Mouse (Mus musculus): ENCODE measurements around the gene Pigq. TPM values are rescaled to one million over a fixed set of nuclear protein-coding genes. Genes with fewer than 3 reads are reported as not detected.
A peak's percentile ranks its signal among the peaks of the same experiment; 100 is the strongest.

Gene Pigq
- polyA plus RNA-seq, 1 experiment from 2014 or later: 126 TPM

DNA sequence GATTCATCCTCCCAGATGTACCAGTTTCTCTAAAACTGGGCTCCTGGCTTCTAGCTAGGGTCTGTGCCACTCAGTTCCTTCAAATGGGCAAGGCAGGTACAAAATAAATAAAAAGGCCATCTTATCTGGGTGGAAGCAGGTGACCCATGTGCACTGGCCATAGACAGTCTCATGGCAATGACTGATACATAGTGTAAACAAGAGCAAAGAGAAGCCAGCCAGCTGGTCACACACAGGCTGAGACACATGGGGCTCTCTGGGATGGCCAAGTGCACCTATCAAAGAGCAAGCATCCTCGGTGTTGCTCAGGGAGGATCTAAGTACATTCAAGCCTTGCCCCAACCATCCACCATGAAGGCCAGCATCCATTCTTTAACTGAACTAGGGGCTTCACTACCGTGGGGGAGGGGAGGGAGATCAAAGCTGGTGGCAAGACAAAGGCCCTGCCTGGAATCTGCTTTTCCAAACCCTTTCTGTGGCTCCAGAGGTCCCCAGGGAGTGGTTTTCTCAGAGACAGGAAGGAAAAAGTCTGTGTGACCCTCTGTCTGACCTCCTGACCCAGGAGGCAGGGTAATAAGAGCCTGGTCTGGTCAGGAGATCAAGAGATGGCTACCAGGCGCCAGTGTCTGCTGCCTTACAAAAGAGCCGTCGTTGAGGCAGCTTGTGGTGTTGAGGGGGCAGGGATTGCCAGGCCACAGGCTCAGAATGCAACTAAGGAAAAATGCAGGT is 63.7 kb downstream of the Pigq start:
- no peaks in the 10 kb centered on the region for H3K9me3 ChIP-seq (replicated peaks)
- no peak overlapping the region for H3K4me3 ChIP-seq (replicated peaks)
- peak overlapping the region; percentile 45 for H3K27ac ChIP-seq
- H3K9ac ChIP-seq: no peak overlapping the region; the same call in 1 of the 2 replicates
- 29% methylated on average over 5 of the region's 5 CpGs for WGBS (ENCODE audit: insufficient replicate concordance)
- no peaks in the 10 kb centered on the region for H3K27me3 ChIP-seq
- H3K4me1 ChIP-seq (replicated peaks): peaks cover 63% of the 10 kb centered on the region
- peaks cover 40% of the 10 kb centered on the region for H3K36me3 ChIP-seq
- no peak for ATAC-seq (ENCODE audit: low read depth)
- no peak for DNase-seq
- H3K4me2 ChIP-seq: no peak overlapping the region

- no peak within 1 kb of the TSS; the same call in 1 of the 2 replicates for H3K9ac ChIP-seq
- WGBS (ENCODE audit: insufficient replicate concordance): 65% methylated on average over 5 of the region's 5 CpGs
- H3K4me2 ChIP-seq: no peak within 1 kb of the TSS
- peaks cover 65% of the 10 kb centered on the region for H3K4me1 ChIP-seq (replicated peaks)
- H3K27ac ChIP-seq: peak within 1 kb of the TSS; percentile 45
- peaks cover 40% of the 10 kb centered on the region for H3K36me3 ChIP-seq
- DNase-seq (no peak), ATAC-seq (ENCODE audit: low read depth) (peak; percentile 37)
- H3K9me3 ChIP-seq (replicated peaks): no peaks in the 10 kb centered on the region
- no peak within 1 kb of the TSS for H3K4me3 ChIP-seq (replicated peaks)
- no peaks in the 10 kb centered on the region for H3K27me3 ChIP-seq
These were observed 64.4 kb downstream of the Pigq start, which contains the start of gene Wfikkn1 for GRCm38 (mm10) chr17:25880196-25880910. Wfikkn1 (minus strand) TSS chr17:25880858.

GRCm38 (mm10) chr17:25879750-25880149 is 65.0 kb downstream of the Pigq start:
- Histone ChIP-seq H3K27me3 (no peaks in the 10 kb centered on the region), H3K9me3 (replicated peaks) (no peaks in the 10 kb centered on the region), H3K4me2 (no peak overlapping the region), H3K4me3 (replicated peaks) (no peak overlapping the region), H3K9ac (no peak overlapping the region), H3K36me3 (peaks cover 37% of the 10 kb centered on the region), H3K27ac (peak overlapping the region; percentile 44; the same call in 1 of the 2 replicates), H3K4me1 (replicated peaks) (peaks cover 65% of the 10 kb centered on the region)
- DNase-seq (no peak), ATAC-seq (ENCODE audit: low read depth) (no peak)
- 77% methylated on average over 8 of the region's 8 CpGs for WGBS (ENCODE audit: insufficient replicate concordance)

- no peak overlapping the region for H3K9ac ChIP-seq
- no peak overlapping the region for H3K27ac ChIP-seq
- H3K4me1 ChIP-seq (replicated peaks): peaks cover 69% of the 10 kb centered on the region
- H3K4me2 ChIP-seq: no peak overlapping the region
- no peaks in the 10 kb centered on the region for H3K9me3 ChIP-seq (replicated peaks)
- H3K27me3 ChIP-seq: no peaks in the 10 kb centered on the region
- ATAC-seq (ENCODE audit: low read depth) (no peak), DNase-seq (no peak)
- H3K36me3 ChIP-seq: peaks cover 32% of the 10 kb centered on the region
- 64% methylated on average over 4 of the region's 4 CpGs for WGBS (ENCODE audit: insufficient replicate concordance)
- H3K4me3 ChIP-seq (replicated peaks): no peak overlapping the region
These were observed 65.5 kb downstream of the Pigq start for GRCm38 (mm10) chr17:25879261-25879660.

DNA sequence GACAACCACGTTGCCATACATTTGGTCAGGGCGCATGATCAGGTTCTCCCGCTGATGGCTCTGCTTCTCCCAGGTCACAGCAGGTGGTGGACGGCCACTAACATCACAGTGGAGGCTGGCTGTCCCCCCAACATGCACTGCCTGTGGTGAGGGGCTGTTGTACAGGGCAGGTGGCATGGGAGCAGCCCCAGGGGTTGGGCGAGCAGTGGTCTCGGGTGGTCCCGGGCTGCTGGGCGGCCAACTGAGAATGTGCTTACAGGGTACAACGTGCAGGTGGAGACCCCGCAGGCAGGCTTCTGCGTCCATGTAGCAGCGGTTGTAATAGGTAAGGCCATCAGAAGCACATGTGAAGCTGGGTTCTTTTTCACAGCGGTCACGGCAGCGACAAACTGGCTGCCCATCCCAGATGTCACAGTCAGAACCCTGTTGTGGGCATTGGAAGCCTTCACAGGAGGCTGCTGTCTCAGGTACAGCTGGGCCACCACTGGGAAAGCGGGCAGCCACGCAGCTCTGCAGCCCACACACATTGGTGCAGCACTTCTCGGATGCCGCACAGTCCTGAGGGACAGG is 66.0 kb downstream of the Pigq start:
- DNase-seq: no peak
- no peak overlapping the region for H3K27ac ChIP-seq
- peaks cover 27% of the 10 kb centered on the region for H3K36me3 ChIP-seq
- 88% methylated on average over 19 of the region's 19 CpGs for WGBS (ENCODE audit: insufficient replicate concordance)
- peaks cover 75% of the 10 kb centered on the region for H3K4me1 ChIP-seq (replicated peaks)
- H3K9ac ChIP-seq: no peak overlapping the region
- H3K27me3 ChIP-seq: no peaks in the 10 kb centered on the region
- ATAC-seq (ENCODE audit: low read depth): no peak
- no peaks in the 10 kb centered on the region for H3K9me3 ChIP-seq (replicated peaks)
- H3K4me2 ChIP-seq: no peak overlapping the region
- no peak overlapping the region for H3K4me3 ChIP-seq (replicated peaks)

- H3K4me2 ChIP-seq: no peak overlapping the region
- H3K27me3 ChIP-seq: no peaks in the 10 kb centered on the region
- peaks cover 74% of the 10 kb centered on the region for H3K4me1 ChIP-seq (replicated peaks)
- no peaks in the 10 kb centered on the region for H3K9me3 ChIP-seq (replicated peaks)
- H3K9ac ChIP-seq: no peak overlapping the region
- WGBS (ENCODE audit: insufficient replicate concordance): 89% methylated on average over 32 of the region's 32 CpGs
- H3K36me3 ChIP-seq: peaks cover 20% of the 10 kb centered on the region
- DNase-seq (no peak), ATAC-seq (ENCODE audit: low read depth) (no peak)
- H3K27ac ChIP-seq: no peak overlapping the region
- H3K4me3 ChIP-seq (replicated peaks): no peak overlapping the region
These were observed 66.8 kb downstream of the Pigq start for GRCm38 (mm10) chr17:25877741-25878610.

- Histone ChIP-seq H3K4me1 (replicated peaks) (peaks cover 65% of the 10 kb centered on the region), H3K36me3 (peaks cover 17% of the 10 kb centered on the region), H3K27ac (no peak overlapping the region; the same call in 1 of the 2 replicates), H3K27me3 (no peaks in the 10 kb centered on the region), H3K9me3 (replicated peaks) (no peaks in the 10 kb centered on the region), H3K4me2 (peak overlapping the region; percentile 93), H3K4me3 (replicated peaks) (0 out of 2 replicates have a peak overlapping the region, but pooled peaks have one; percentile 84), H3K9ac (peak overlapping the region; percentile 83)
- DNase-seq (no peak), ATAC-seq (ENCODE audit: low read depth) (no peak)
- WGBS (ENCODE audit: insufficient replicate concordance): 82% methylated on average over 3 of the region's 3 CpGs
These were observed 67.7 kb downstream of the Pigq start for GRCm38 (mm10) chr17:25877025-25877424.

Other genes starting within 250 kb of the Pigq start
- 0.25 and 0.51 TPM in 2 replicates for gene Gng13, start 227.8 kb downstream of the Pigq start, polyA plus RNA-seq (2015; fragmentation: Nextera tagmentation; extraction: Ambion mirVana)
- gene Chtf18, start 217.5 kb downstream of the Pigq start, polyA plus RNA-seq (2015; fragmentation: Nextera tagmentation; extraction: Ambion mirVana): 24.8 and 25.4 TPM in 2 replicates
- 7.6 and 8.4 TPM in 2 replicates for gene Rpusd1, start 217.3 kb downstream of the Pigq start, polyA plus RNA-seq (2015; fragmentation: Nextera tagmentation; extraction: Ambion mirVana)
- gene Mslnl, start 208.9 kb downstream of the Pigq start, polyA plus RNA-seq (2015; fragmentation: Nextera tagmentation; extraction: Ambion mirVana): not detected in 2 replicates
- gene Msln, start 190.6 kb downstream of the Pigq start, polyA plus RNA-seq (2015; fragmentation: Nextera tagmentation; extraction: Ambion mirVana): 0.81 and 1.2 TPM in 2 replicates
- 16.4 and 17.5 TPM in 2 replicates for gene Narfl, start 171.2 kb downstream of the Pigq start, polyA plus RNA-seq (2015; fragmentation: Nextera tagmentation; extraction: Ambion mirVana)
- 6.8 and 7.3 TPM in 2 replicates for gene Haghl, start 159.3 kb downstream of the Pigq start, polyA plus RNA-seq (2015; fragmentation: Nextera tagmentation; extraction: Ambion mirVana)
- gene Ccdc78, start 158.4 kb downstream of the Pigq start, polyA plus RNA-seq (2015; fragmentation: Nextera tagmentation; extraction: Ambion mirVana): 0.05 and 0.07 TPM in 2 replicates
- gene Fam173a, start 152.0 kb downstream of the Pigq start, polyA plus RNA-seq (2015; fragmentation: Nextera tagmentation; extraction: Ambion mirVana): 54.5 and 61.8 TPM in 2 replicates
- 0.46 TPM in 1 of 2 replicates, not detected in the other for gene AC134908.4, start 149.3 kb downstream of the Pigq start, polyA plus RNA-seq (2015; fragmentation: Nextera tagmentation; extraction: Ambion mirVana)
- 21.2 and 23.8 TPM in 2 replicates for gene Metrn, start 147.8 kb downstream of the Pigq start, polyA plus RNA-seq (2015; fragmentation: Nextera tagmentation; extraction: Ambion mirVana)
- gene Fbxl16, start 135.9 kb downstream of the Pigq start, polyA plus RNA-seq (2015; fragmentation: Nextera tagmentation; extraction: Ambion mirVana): 0.05 and 0.32 TPM in 2 replicates
- gene Wdr24, start 121.3 kb downstream of the Pigq start, polyA plus RNA-seq (2015; fragmentation: Nextera tagmentation; extraction: Ambion mirVana): 11.9 and 14.2 TPM in 2 replicates
- gene Jmjd8, start 116.1 kb downstream of the Pigq start, polyA plus RNA-seq (2015; fragmentation: Nextera tagmentation; extraction: Ambion mirVana): 21.7 and 26.9 TPM in 2 replicates
- 130 TPM in 2 replicates for gene Stub1, start 111.5 kb downstream of the Pigq start, polyA plus RNA-seq (2015; fragmentation: Nextera tagmentation; extraction: Ambion mirVana)
- gene Rhbdl1, start 107.6 kb downstream of the Pigq start, polyA plus RNA-seq (2015; fragmentation: Nextera tagmentation; extraction: Ambion mirVana): 0.20 and 0.30 TPM in 2 replicates
- gene Gm20683, start 103.2 kb downstream of the Pigq start, polyA plus RNA-seq (2015; fragmentation: Nextera tagmentation; extraction: Ambion mirVana): 0.28 and 0.57 TPM in 2 replicates
- 12.8 and 13.5 TPM in 2 replicates for gene Rhot2, start 100.1 kb downstream of the Pigq start, polyA plus RNA-seq (2015; fragmentation: Nextera tagmentation; extraction: Ambion mirVana)
- 10.2 and 12.5 TPM in 2 replicates for gene Wdr90, start 83.4 kb downstream of the Pigq start, polyA plus RNA-seq (2015; fragmentation: Nextera tagmentation; extraction: Ambion mirVana)
- 62.1 and 66.2 TPM in 2 replicates for gene Mcrip2, start 76.2 kb downstream of the Pigq start, polyA plus RNA-seq (2015; fragmentation: Nextera tagmentation; extraction: Ambion mirVana)
- gene Mettl26, start 69.9 kb downstream of the Pigq start, polyA plus RNA-seq (2015; fragmentation: Nextera tagmentation; extraction: Ambion mirVana): 43.9 and 46.9 TPM in 2 replicates
- gene Wfikkn1, start 64.1 kb downstream of the Pigq start, polyA plus RNA-seq (2015; fragmentation: Nextera tagmentation; extraction: Ambion mirVana): 0.65 and 1.00 TPM in 2 replicates
- 6.5 and 7.0 TPM in 2 replicates for gene Rab40c, start 25.2 kb downstream of the Pigq start, polyA plus RNA-seq (2015; fragmentation: Nextera tagmentation; extraction: Ambion mirVana)
- gene Nhlrc4, start within 50 bp of the Pigq start, polyA plus RNA-seq (2015; fragmentation: Nextera tagmentation; extraction: Ambion mirVana): 5.1 and 7.2 TPM in 2 replicates
- 0.24 and 0.32 TPM in 2 replicates for gene A930017K11Rik, start 7.6 kb upstream of the Pigq start, polyA plus RNA-seq (2015; fragmentation: Nextera tagmentation; extraction: Ambion mirVana)
- 11.1 and 12.3 TPM in 2 replicates for gene Capn15, start 40.9 kb upstream of the Pigq start, polyA plus RNA-seq (2015; fragmentation: Nextera tagmentation; extraction: Ambion mirVana)
- 1.8 and 1.9 TPM in 2 replicates for gene Rab11fip3, start 124.6 kb upstream of the Pigq start, polyA plus RNA-seq (2015; fragmentation: Nextera tagmentation; extraction: Ambion mirVana)
- 11.1 and 13.8 TPM in 2 replicates for gene Decr2, start 145.4 kb upstream of the Pigq start, polyA plus RNA-seq (2015; fragmentation: Nextera tagmentation; extraction: Ambion mirVana)
- 56.2 and 58.8 TPM in 2 replicates for gene Nme4, start 150.7 kb upstream of the Pigq start, polyA plus RNA-seq (2015; fragmentation: Nextera tagmentation; extraction: Ambion mirVana)
- 1.3 and 1.7 TPM in 2 replicates for gene Tmem8, start 168.4 kb upstream of the Pigq start, polyA plus RNA-seq (2015; fragmentation: Nextera tagmentation; extraction: Ambion mirVana)
- 148 and 156 TPM in 2 replicates for gene Mrpl28, start 178.6 kb upstream of the Pigq start, polyA plus RNA-seq (2015; fragmentation: Nextera tagmentation; extraction: Ambion mirVana)
- gene Axin1, start 193.8 kb upstream of the Pigq start, polyA plus RNA-seq (2015; fragmentation: Nextera tagmentation; extraction: Ambion mirVana): 2.9 and 3.7 TPM in 2 replicates

All from liver, embryonic 13.5 days (tissue).